Mouse (Mus musculus) naive thymus-derived CD4-positive, alpha-beta T cell, adult 5 months (primary cell): Measurements from ENCODE around the gene Mblac2. TPM values are rescaled to one million over a fixed set of nuclear protein-coding genes. Genes with fewer than 3 reads are reported as not detected.

Experiments
- polyA plus RNA-seq: library from polyadenylated mRNA; unstranded; fragments of 100-300 nt; shearing (Covaris generic); gene quantifications from one replicate; pipeline ENCODE4 v1.2.1, GENCODE M21; 2017

The Mblac2 gene
- 12.2 TPM for polyA plus RNA-seq

GRCm38 (mm10) chr13:81710775-81711545 lies at the start of gene Mblac2, which contains the start of gene Polr3g:
Gene Mblac2, plus strand, starts transcription at chr13:81711341.
Gene Polr3g, minus strand, starts transcription at chr13:81711013.

DNA sequence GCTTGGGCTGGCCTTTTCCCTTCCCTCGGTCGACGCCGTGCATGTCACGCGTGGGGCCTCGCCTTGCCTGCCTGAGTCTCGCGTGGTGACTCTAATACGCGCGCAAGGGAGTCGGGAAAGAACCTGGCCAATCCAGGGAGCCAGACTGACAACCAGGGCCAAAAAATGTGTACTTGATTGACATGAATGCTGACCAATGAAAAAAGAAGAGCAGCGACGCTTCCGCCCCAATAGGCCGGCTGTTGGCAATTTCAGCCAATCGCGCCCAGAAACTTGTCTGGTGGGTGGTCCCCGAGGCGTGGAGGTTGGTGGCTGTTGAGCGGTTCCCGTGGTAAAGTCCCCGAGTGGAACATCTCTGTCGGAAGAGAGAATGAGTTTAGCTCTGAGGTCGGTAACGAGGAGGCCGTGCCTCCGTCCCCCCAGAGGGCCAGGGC lies 71.8 kb downstream of the Mblac2 start, which contains the start of gene Cetn3:
Gene Cetn3, plus strand, starts transcription at position 107 of the 434 bp plus-strand sequence.

Other genes starting within 250 kb of the Mblac2 start
- gene Adgrv1, start 78.2 kb upstream of the Mblac2 start, polyA plus RNA-seq, result 0.45 TPM
- gene Lysmd3, start 53.7 kb upstream of the Mblac2 start, polyA plus RNA-seq, result 29.4 TPM
- 11.5 TPM for gene Polr3g, start 328 bp upstream of the Mblac2 start, polyA plus RNA-seq
- gene Cetn3, start 71.7 kb downstream of the Mblac2 start, polyA plus RNA-seq, result 140 TPM